Mouse (Mus musculus): ENCODE measurements around the gene Lsm2. TPM values are rescaled to one million over a fixed set of nuclear protein-coding genes. Genes with fewer than 3 reads are reported as not detected.
"Not testable (repeated sequence)": the region's sequence is repeated elsewhere in the genome, so short reads cannot be mapped to it uniquely, and the experiment has no call there.

Gene Lsm2
- polyA plus RNA-seq, 1 experiment from 2014 or later = 211 TPM

DNA sequence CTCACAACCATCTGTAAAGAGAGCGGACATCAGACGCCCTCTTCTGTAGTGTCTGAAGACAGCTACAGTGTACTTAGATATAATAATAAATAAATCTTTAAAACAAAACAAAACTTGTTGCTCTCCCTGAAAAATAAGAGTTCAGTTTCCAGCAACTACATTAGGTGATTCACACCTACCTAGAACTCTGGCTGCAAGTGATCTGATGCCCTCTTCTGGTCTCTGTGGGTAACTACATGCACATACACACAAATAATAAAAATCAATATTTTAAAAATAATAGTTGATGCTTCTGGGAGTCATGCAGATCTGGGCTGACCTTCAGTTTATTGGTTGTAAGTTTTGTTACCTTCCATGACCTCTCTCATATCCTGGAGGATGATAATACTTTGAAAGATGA lies 2.6 kb downstream of the Lsm2 start:
- DNase-seq (ENCODE audit: low spot score) = no peak
- Histone ChIP-seq H3K27ac (ENCODE audit: low read depth, low read length) (no peak overlapping the region), H3K9ac (ENCODE audit: low read length) (no peak overlapping the region), H3K36me3 (ENCODE audit: control insufficient read depth, insufficient read depth, low read length) (peaks cover 6% of the 10 kb centered on the region), H3K9me3 (ENCODE audit: control insufficient read depth, low read length) (no peaks in the 10 kb centered on the region), H3K4me2 (ENCODE audit: low read depth) (no peak overlapping the region), H3K27me3 (ENCODE audit: control insufficient read depth, insufficient read depth, low read length) (no peaks in the 10 kb centered on the region), H3K4me3 (ENCODE audit: low read depth, low read length) (no peak overlapping the region), H3K4me1 (ENCODE audit: control insufficient read depth, insufficient read depth, low read length) (peaks cover 10% of the 10 kb centered on the region)
- ATAC-seq (ENCODE audit: insufficient read depth, low FRiP score, low TSS enrichment) = no peak
- WGBS = 80% methylated on average over 2 of the region's 2 CpGs

DNA sequence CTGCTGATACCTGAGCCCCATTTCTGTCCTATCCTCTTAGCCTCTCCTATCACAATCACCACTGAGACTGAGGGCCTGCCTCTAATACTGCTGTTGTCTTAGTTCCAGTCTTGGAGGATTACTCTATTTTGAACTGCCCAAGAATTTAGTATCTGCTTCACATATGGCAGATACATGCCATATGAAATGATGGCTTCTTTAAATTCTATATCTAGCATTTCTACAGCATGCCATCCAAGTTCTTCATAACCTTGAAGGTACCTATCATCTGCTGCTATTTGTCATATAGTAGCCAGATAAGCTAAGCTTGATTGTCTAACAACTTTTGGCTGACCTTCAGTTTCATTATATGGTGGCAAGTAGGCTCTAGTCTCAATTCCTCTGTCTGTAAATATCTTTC lies 13.1 kb downstream of the Lsm2 start:
- Histone ChIP-seq H3K36me3 (ENCODE audit: control insufficient read depth, insufficient read depth, low read length) (no peaks in the 10 kb centered on the region), H3K4me3 (ENCODE audit: low read depth, low read length) (no peak overlapping the region), H3K27me3 (ENCODE audit: control insufficient read depth, insufficient read depth, low read length) (no peaks in the 10 kb centered on the region), H3K9me3 (ENCODE audit: control insufficient read depth, low read length) (no peaks in the 10 kb centered on the region), H3K9ac (ENCODE audit: low read length) (no peak overlapping the region), H3K4me1 (ENCODE audit: control insufficient read depth, insufficient read depth, low read length) (no peaks in the 10 kb centered on the region), H3K27ac (ENCODE audit: low read depth, low read length) (no peak overlapping the region), H3K4me2 (ENCODE audit: low read depth) (no peak overlapping the region)
- ATAC-seq (ENCODE audit: insufficient read depth, low FRiP score, low TSS enrichment) (no peak), DNase-seq (ENCODE audit: low spot score) (no peak)

DNA sequence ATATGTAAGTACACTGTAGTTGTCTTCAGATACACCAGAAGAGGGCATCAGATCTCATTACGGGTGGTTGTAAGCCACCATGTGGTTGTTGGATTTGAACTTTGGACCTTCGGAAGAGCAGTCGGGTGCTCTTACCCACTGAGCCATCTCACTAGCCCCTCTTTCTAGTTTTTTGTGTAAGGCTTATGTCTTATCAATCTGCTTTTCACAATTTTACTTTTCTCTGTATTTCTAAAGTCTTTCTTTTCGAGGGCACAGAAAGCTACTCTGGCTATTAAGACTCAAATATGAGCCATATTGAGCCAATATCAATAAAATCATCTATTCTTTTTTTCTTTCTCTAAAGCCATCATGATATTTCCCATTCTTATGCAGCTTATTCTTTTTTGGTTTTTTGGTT lies 13.5 kb downstream of the Lsm2 start:
- not testable (repeated sequence) for H3K27me3 ChIP-seq (ENCODE audit: control insufficient read depth, insufficient read depth, low read length); ATAC-seq (ENCODE audit: insufficient read depth, low FRiP score, low TSS enrichment); DNase-seq (ENCODE audit: low spot score); H3K9me3 ChIP-seq (ENCODE audit: control insufficient read depth, low read length); H3K9ac ChIP-seq (ENCODE audit: low read length); H3K36me3 ChIP-seq (ENCODE audit: control insufficient read depth, insufficient read depth, low read length); H3K4me1 ChIP-seq (ENCODE audit: control insufficient read depth, insufficient read depth, low read length); H3K4me3 ChIP-seq (ENCODE audit: low read depth, low read length); H3K4me2 ChIP-seq (ENCODE audit: low read depth); H3K27ac ChIP-seq (ENCODE audit: low read depth, low read length)
- 95% methylated on average over 4 of the region's 4 CpGs for WGBS

DNA sequence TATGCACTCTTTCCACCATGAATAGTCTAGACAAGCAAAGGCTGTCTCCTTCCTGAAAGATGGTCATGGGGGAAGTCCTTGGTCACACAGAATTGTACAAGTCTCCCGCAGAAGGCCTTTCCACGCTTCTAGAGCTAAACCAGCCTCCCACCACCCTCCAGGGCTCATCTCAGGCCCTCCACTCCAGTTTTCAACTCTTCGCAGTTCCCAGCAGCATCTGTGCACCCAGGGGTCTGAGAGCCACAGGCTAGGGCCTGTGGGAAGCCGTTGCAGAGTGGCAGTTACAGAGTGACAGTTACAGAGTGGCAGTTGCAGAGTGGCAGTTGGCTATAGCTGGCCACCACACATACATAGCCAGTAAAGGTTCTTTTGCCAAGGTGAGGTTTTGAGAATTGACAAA lies 14.3 kb downstream of the Lsm2 start:
- not testable (repeated sequence) for H3K4me2 ChIP-seq (ENCODE audit: low read depth); H3K27me3 ChIP-seq (ENCODE audit: control insufficient read depth, insufficient read depth, low read length); H3K4me3 ChIP-seq (ENCODE audit: low read depth, low read length); H3K9ac ChIP-seq (ENCODE audit: low read length); H3K36me3 ChIP-seq (ENCODE audit: control insufficient read depth, insufficient read depth, low read length); H3K9me3 ChIP-seq (ENCODE audit: control insufficient read depth, low read length); H3K27ac ChIP-seq (ENCODE audit: low read depth, low read length); H3K4me1 ChIP-seq (ENCODE audit: control insufficient read depth, insufficient read depth, low read length); ATAC-seq (ENCODE audit: insufficient read depth, low FRiP score, low TSS enrichment)
- peak; percentile 1 for DNase-seq (ENCODE audit: low spot score)
- 97% methylated on average over 4 of the region's 4 CpGs for WGBS

DNA sequence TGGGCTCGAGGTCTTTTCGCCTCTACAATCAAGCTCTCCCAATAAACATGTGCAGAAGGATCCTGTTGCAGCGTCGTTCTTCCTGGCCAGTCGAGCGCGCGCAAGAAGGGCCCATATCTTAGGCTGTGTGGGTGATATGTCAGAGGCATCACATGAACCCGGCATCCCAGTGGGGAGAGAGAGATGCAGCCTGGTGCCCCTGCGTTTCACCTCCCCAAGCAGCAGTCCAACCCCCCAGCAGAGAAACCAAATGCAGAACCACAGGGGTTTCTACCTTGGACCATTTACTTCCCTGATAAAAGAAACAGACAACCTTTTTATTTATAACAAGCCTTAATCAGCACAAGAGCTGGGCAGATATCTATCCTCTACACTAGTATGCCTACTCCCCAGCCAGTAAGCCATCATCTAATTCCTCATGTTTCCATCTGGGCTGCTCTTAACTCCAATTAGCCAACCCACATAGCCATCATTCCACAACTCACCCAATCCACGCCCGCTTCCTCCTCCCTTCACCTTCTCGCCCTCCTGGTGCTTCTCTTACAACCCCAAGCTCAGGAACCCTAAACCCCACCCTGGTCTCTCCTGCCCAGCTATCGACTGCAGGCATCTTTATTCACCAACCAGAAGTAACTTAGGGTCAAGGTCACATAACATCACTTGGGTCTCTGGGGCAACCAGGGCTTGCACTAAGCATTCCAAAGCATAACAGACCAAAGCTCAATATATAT lies 14.9 kb downstream of the Lsm2 start:
- H3K9ac ChIP-seq (ENCODE audit: low read length) = no peak overlapping the region
- no peaks in the 10 kb centered on the region for H3K4me1 ChIP-seq (ENCODE audit: control insufficient read depth, insufficient read depth, low read length)
- DNase-seq (ENCODE audit: low spot score) (peak; percentile 8), ATAC-seq (ENCODE audit: insufficient read depth, low FRiP score, low TSS enrichment) (no peak)
- no peaks in the 10 kb centered on the region for H3K27me3 ChIP-seq (ENCODE audit: control insufficient read depth, insufficient read depth, low read length)
- WGBS = 87% methylated on average over 12 of the region's 14 CpGs
- H3K36me3 ChIP-seq (ENCODE audit: control insufficient read depth, insufficient read depth, low read length) = no peaks in the 10 kb centered on the region
- H3K4me2 ChIP-seq (ENCODE audit: low read depth) = no peak overlapping the region
- no peaks in the 10 kb centered on the region for H3K9me3 ChIP-seq (ENCODE audit: control insufficient read depth, low read length)
- H3K27ac ChIP-seq (ENCODE audit: low read depth, low read length) = no peak overlapping the region
- H3K4me3 ChIP-seq (ENCODE audit: low read depth, low read length) = no peak overlapping the region

DNA sequence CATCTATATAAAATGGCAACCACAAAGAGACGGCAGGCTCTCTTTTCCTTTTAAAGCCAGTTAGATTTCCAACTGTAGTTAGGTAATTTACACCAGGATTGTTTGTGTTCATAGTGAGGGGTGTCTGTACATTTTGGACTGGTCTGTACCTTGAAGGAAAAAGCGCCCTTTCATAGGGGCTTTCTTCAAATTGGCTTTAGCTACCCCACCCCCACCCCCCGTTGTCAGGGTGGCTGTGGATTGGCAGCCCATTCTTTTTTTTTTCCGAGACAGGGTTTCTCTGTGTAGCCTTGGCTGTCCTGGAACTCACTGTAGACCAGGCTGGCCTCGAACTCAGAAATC lies 15.5 kb downstream of the Lsm2 start:
- no peak overlapping the region for H3K27ac ChIP-seq (ENCODE audit: low read depth, low read length)
- no peaks in the 10 kb centered on the region for H3K27me3 ChIP-seq (ENCODE audit: control insufficient read depth, insufficient read depth, low read length)
- H3K4me2 ChIP-seq (ENCODE audit: low read depth) = no peak overlapping the region
- ATAC-seq (ENCODE audit: insufficient read depth, low FRiP score, low TSS enrichment) (no peak), DNase-seq (ENCODE audit: low spot score) (no peak)
- H3K4me1 ChIP-seq (ENCODE audit: control insufficient read depth, insufficient read depth, low read length) = no peaks in the 10 kb centered on the region
- no peaks in the 10 kb centered on the region for H3K9me3 ChIP-seq (ENCODE audit: control insufficient read depth, low read length)
- no peaks in the 10 kb centered on the region for H3K36me3 ChIP-seq (ENCODE audit: control insufficient read depth, insufficient read depth, low read length)
- WGBS = 90% methylated on average over 5 of the region's 5 CpGs
- no peak overlapping the region for H3K9ac ChIP-seq (ENCODE audit: low read length)
- H3K4me3 ChIP-seq (ENCODE audit: low read depth, low read length) = no peak overlapping the region

DNA sequence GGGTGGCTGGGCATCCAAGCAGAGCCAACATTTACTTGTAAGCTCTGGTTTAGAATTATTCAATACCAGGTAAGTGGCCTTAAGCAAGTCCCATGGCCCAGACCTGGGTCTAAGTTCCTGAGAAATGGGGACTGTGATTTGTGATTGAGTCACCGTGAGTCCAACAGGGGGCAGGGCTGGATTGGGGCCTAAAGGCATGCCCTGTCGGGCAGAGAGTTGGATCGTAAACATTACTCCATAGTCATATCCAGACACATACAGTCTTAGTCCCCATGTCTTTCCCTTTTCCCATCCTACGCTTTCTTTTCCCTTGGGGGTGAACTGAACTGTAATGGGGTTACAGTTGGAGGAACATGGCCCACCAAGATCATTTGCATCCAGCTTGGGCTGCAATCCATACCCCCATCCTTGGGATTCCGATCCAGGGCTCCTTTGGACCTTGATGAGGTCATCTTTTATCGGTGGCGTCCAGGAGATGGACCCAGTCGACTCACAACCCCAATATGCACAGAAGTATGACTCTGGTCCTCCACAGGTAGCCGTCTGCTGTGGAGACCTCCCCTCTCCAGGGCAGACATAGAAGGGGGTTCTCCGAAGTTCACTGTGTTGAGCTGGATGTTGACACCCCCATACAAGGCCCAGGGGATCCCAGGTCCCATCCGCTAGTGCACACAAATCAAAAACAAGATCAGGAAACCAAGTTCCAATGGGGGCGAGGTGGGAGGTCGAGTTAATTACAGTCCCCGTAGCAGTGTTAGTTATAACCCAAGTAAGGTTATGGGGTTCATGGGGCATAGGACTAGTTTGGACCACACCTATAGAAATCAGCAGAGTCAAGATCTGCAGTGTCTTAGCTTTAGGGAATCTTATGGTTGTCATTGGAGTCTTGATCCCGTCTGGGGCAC lies 17.1 kb downstream of the Lsm2 start:
- peak overlapping the region; percentile 38; the same call in 1 of the 2 replicates for H3K4me2 ChIP-seq (ENCODE audit: low read depth)
- peaks cover 11% of the 10 kb centered on the region for H3K4me1 ChIP-seq (ENCODE audit: control insufficient read depth, insufficient read depth, low read length)
- H3K36me3 ChIP-seq (ENCODE audit: control insufficient read depth, insufficient read depth, low read length) = no peaks in the 10 kb centered on the region
- H3K9me3 ChIP-seq (ENCODE audit: control insufficient read depth, low read length) = no peaks in the 10 kb centered on the region
- DNase-seq (ENCODE audit: low spot score) (peak; percentile 7), ATAC-seq (ENCODE audit: insufficient read depth, low FRiP score, low TSS enrichment) (no peak)
- no peak overlapping the region for H3K4me3 ChIP-seq (ENCODE audit: low read depth, low read length)
- no peaks in the 10 kb centered on the region for H3K27me3 ChIP-seq (ENCODE audit: control insufficient read depth, insufficient read depth, low read length)
- no peak overlapping the region for H3K27ac ChIP-seq (ENCODE audit: low read depth, low read length)
- no peak overlapping the region for H3K9ac ChIP-seq (ENCODE audit: low read length)
- 95% methylated on average over 15 of the region's 15 CpGs for WGBS

DNA sequence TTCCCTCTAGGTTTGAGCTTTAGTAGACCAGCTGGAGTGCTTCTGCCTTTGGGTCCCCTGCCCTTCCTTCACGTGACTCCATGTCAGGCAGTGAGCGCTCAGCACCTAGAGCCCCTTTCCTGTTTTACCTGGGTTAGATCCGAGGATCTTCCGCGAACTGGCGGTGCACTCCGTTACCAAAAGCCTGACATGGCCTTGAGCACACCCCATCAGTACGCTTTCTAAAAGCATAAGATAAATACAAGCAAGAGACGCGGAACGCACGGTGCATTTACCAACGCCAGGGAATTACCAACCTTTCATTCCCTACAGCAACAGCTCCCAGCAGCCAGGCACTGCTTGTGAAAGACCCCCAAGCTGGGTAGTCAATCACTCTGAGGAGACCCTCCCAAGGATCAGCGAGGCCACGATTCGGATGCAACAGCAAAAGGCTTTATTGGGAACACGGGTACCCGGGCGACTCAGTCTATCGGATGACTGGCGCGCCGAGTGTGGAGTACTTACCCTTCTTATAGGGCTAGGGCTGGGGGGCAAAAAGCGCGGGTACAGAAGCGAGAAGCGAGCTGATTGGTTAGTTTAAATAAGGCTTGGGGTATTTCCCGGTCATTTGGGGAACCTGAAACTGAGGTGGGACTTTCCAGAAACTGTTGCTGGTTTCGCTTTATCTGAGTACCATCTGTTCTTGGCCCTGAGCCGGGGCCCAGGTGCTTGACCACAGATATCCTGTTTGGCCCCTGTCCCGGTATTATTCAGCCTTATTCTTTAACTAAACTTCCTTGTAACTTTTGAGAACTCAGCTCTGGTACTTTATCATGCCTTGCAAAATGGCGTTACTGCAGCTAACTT lies 18.4 kb downstream of the Lsm2 start:
- DNase-seq (ENCODE audit: low spot score) = peak; percentile 35
- not testable (repeated sequence) for ATAC-seq (ENCODE audit: insufficient read depth, low FRiP score, low TSS enrichment); H3K9me3 ChIP-seq (ENCODE audit: control insufficient read depth, low read length); H3K36me3 ChIP-seq (ENCODE audit: control insufficient read depth, insufficient read depth, low read length); H3K27me3 ChIP-seq (ENCODE audit: control insufficient read depth, insufficient read depth, low read length)
- WGBS = 27% methylated on average over 29 of the region's 32 CpGs
- Histone ChIP-seq H3K9ac (ENCODE audit: low read length) (peak overlapping the region; percentile 77), H3K4me2 (ENCODE audit: low read depth) (peak overlapping the region; percentile 96), H3K4me1 (ENCODE audit: control insufficient read depth, insufficient read depth, low read length) (peaks cover 11% of the 10 kb centered on the region), H3K27ac (ENCODE audit: low read depth, low read length) (peak overlapping the region; percentile 92), H3K4me3 (ENCODE audit: low read depth, low read length) (peak overlapping the region; percentile 76)

All from neural tube, embryonic 11.5 days (tissue).